8 mouse cellular contexts compared by ENCODE assay signal in the genomic region with DNA sequence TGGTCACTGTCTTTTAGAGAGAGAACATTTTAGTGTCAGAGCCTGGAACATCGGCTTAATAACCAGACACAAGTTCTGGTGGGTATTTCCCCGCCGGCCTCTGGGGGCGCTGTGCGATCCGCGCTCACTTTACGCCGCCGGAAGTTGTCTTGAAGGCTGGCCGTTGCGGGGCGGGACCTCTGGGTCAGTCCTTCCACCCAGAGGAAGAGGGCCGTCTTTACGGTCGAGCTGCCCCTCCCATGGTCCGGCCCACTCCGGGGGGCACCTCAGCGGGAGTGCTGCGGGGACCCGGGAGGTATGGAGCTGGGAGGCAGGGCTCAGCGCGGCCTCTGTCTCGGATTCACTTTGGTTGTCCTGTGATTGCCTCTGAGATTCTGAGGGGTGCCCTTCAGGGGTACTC. TPM values are rescaled to one million over a fixed set of nuclear protein-coding genes. Genes with fewer than 3 reads are reported as not detected.
DNase-seq lines count a peak whose midpoint lies in the region; ATAC-seq and TF ChIP-seq lines count a peak whose summit lies in the region.

No protein-coding gene starts in this region.

- TF ChIP-seq POLR2A in CH12.LX (IDR thresholded peaks at IDR 0.05; ENCODE audit: low read depth, low read length), result peak; percentile 90

- in situ Hi-C loops in CH12.LX (cut with MboI; ENCODE audit: low pct_ligation_motif_present, low pct_unique_long_range_greater_than_20kb, low sequenced_read_pairs), result loop anchor here (5.0 kb wide), 1 partner anchor 50 kb away; the partner anchor contains the start of gene Cnp

- peak overlapping the region; percentile 75 to 94 (median 91) for H3K4me3 ChIP-seq in CH12.LX (replicated peaks in 1 of 3; ENCODE audit: low read depth in 2 of 3, low read length in 2 of 3, poor library complexity in 1 of 3)
- peak overlapping the region; percentile 84 for H3K4me3 ChIP-seq in forebrain, embryonic 11.5 days (ENCODE audit: low read depth, low read length)
- H3K4me3 ChIP-seq in heart, postnatal 0 days (ENCODE audit: low read depth, low read length), result peak overlapping the region; percentile 85
- peak overlapping the region; percentile 91 for H3K4me3 ChIP-seq in liver, postnatal 0 days (ENCODE audit: low read depth, low read length)
- peak overlapping the region; percentile 81 for H3K4me3 ChIP-seq in neural tube, embryonic 14.5 days (ENCODE audit: low read depth, low read length)

- peaks cover 25 to 73% of the 10 kb centered on the region in 2 experiments for H3K4me1 ChIP-seq in CH12.LX (ENCODE audit: control insufficient read depth in 1 of 2, insufficient read depth in 2 of 2)
- H3K4me1 ChIP-seq in forebrain, embryonic 11.5 days (replicated peaks; ENCODE audit: control insufficient read depth, insufficient read depth, low read length), result peaks cover 13% of the 10 kb centered on the region; the same call in 1 of the 2 replicates
- H3K4me1 ChIP-seq in heart, postnatal 0 days (ENCODE audit: control insufficient read depth, insufficient read depth), result peaks cover 23% of the 10 kb centered on the region
- peaks cover 45% of the 10 kb centered on the region for H3K4me1 ChIP-seq in liver, postnatal 0 days (ENCODE audit: insufficient read depth)
- H3K4me1 ChIP-seq in neural tube, embryonic 14.5 days (ENCODE audit: control insufficient read depth, insufficient read depth, low read length), result peaks cover 23% of the 10 kb centered on the region

- H3K9me3 ChIP-seq in CH12.LX (replicated peaks; ENCODE audit: low read length), result no peaks in the 10 kb centered on the region
- H3K9me3 ChIP-seq in forebrain, embryonic 11.5 days (ENCODE audit: control insufficient read depth, low read length), result no peaks in the 10 kb centered on the region
- H3K9me3 ChIP-seq in heart, postnatal 0 days (replicated peaks; ENCODE audit: control insufficient read depth, low read length), result no peaks in the 10 kb centered on the region
- H3K9me3 ChIP-seq in liver, postnatal 0 days (ENCODE audit: low read length), result no peaks in the 10 kb centered on the region
- H3K9me3 ChIP-seq in neural tube, embryonic 14.5 days (ENCODE audit: control insufficient read depth, low read length), result no peaks in the 10 kb centered on the region

- peak overlapping the region; percentile 79; the same call in 1 of the 2 replicates for H3K4me2 ChIP-seq in CH12.LX (ENCODE audit: insufficient read depth, low read depth, poor library complexity, severe bottlenecking)
- H3K4me2 ChIP-seq in forebrain, embryonic 11.5 days (ENCODE audit: low read depth, low read length, severe bottlenecking), result peak overlapping the region; percentile 59
- H3K4me2 ChIP-seq in heart, postnatal 0 days (ENCODE audit: low read depth, low read length), result peak overlapping the region; percentile 69
- peak overlapping the region; percentile 87 for H3K4me2 ChIP-seq in liver, postnatal 0 days (ENCODE audit: low read depth, low read length)
- peak overlapping the region; percentile 66 for H3K4me2 ChIP-seq in neural tube, embryonic 14.5 days (ENCODE audit: low read depth, low read length)

- peak; percentile 97 for DNase-seq in CH12.LX (ENCODE audit: extremely low read depth)
- DNase-seq in c-Kit-positive CD71-positive TER-119-negative erythroid progenitor cells, embryonic 14.5 days (ENCODE audit: low read depth), result peak; percentile 87
- peak; percentile 97 for DNase-seq in forebrain, embryonic 11.5 days (ENCODE audit: low spot score)
- DNase-seq in heart, postnatal 0 days (ENCODE audit: low spot score), result peak; percentile 96
- peak; percentile 78 for DNase-seq in large intestine, adult 2 months (ENCODE audit: low read depth, low spot score)
- peak; percentile 96 for DNase-seq in liver, postnatal 0 days
- DNase-seq in testis, postnatal 10 days (ENCODE audit: low spot score), result peak; percentile 96

- ATAC-seq in forebrain, embryonic 11.5 days (replicated peaks; ENCODE audit: low FRiP score), result peak; percentile 69
- peak; percentile 83 for ATAC-seq in heart, postnatal 0 days (ENCODE audit: insufficient read depth, low read depth)
- peak; percentile 74 for ATAC-seq in liver, postnatal 0 days
- peak; percentile 25; the same call in 1 of the 2 replicates for ATAC-seq in neural tube, embryonic 14.5 days (ENCODE audit: low read depth)

- peak; percentile 70 to 97 for TF ChIP-seq CTCF in CH12.LX (conservative IDR thresholded peaks at IDR 0.05 in 1 of 2, IDR thresholded peaks at IDR 0.05 in 1 of 2; ENCODE audit: low read depth in 2 of 2, low read length in 2 of 2)
- TF ChIP-seq CTCF in heart, postnatal 0 days (IDR thresholded peaks at IDR 0.05; ENCODE audit: low read depth), result peak; percentile 88
- TF ChIP-seq CTCF in liver, postnatal 0 days (IDR thresholded peaks at IDR 0.05; ENCODE audit: low read depth), result peak; percentile 98

- dilution Hi-C loops in CH12.LX (cut with MboI; ENCODE audit: extremely low pct_ligation_motif_present, extremely low pct_unique_long_range_greater_than_20kb, low sequenced_read_pairs), result no loop called here

- TF ChIP-seq EP300 in CH12.LX (IDR thresholded peaks at IDR 0.05; ENCODE audit: low read length), result no peak
- TF ChIP-seq EP300 in heart, postnatal 0 days (IDR thresholded peaks at IDR 0.05; ENCODE audit: low read depth), result no peak; the same call in 1 of the 2 replicates
- TF ChIP-seq EP300 in liver, postnatal 0 days (IDR thresholded peaks at IDR 0.05; ENCODE audit: low read depth), result peak; percentile 78

- peak overlapping the region; percentile 58 for H3K27ac ChIP-seq in CH12.LX (ENCODE audit: insufficient read depth, low read depth)
- peak overlapping the region; percentile 57 for H3K27ac ChIP-seq in forebrain, embryonic 11.5 days (ENCODE audit: low read depth, low read length)
- peak overlapping the region; percentile 92 for H3K27ac ChIP-seq in heart, postnatal 0 days (ENCODE audit: low read depth)
- peak overlapping the region; percentile 92 for H3K27ac ChIP-seq in liver, postnatal 0 days (ENCODE audit: low read depth)
- peak overlapping the region; percentile 86 for H3K27ac ChIP-seq in neural tube, embryonic 14.5 days (ENCODE audit: low read depth, low read length)

- peaks cover 19% of the 10 kb centered on the region for H3K79me2 ChIP-seq in CH12.LX (replicated peaks; ENCODE audit: control insufficient read depth, extremely low read depth, insufficient read depth, poor library complexity, severe bottlenecking)

- WGBS in forebrain, embryonic 11.5 days, result under 1% methylated on average over 24 of the region's 24 CpGs
- WGBS in heart, postnatal 0 days, result under 1% methylated on average over 24 of the region's 24 CpGs
- under 1% methylated on average over 24 of the region's 24 CpGs for WGBS in large intestine, adult 2 months
- under 1% methylated on average over 24 of the region's 24 CpGs for WGBS in liver, postnatal 0 days (ENCODE audit: insufficient replicate concordance)
- WGBS in neural tube, embryonic 14.5 days, result under 1% methylated on average over 24 of the region's 24 CpGs

- peak overlapping the region; percentile 98 for H3K9ac ChIP-seq in CH12.LX (ENCODE audit: insufficient read depth, low read depth)
- H3K9ac ChIP-seq in forebrain, embryonic 11.5 days (ENCODE audit: low read length), result peak overlapping the region; percentile 88
- H3K9ac ChIP-seq in heart, postnatal 0 days (replicated peaks; ENCODE audit: low read depth, low read length), result peak overlapping the region; percentile 74
- peak overlapping the region; percentile 88 for H3K9ac ChIP-seq in liver, postnatal 0 days (replicated peaks)
- peak overlapping the region; percentile 82 for H3K9ac ChIP-seq in neural tube, embryonic 14.5 days (replicated peaks; ENCODE audit: low read depth, low read length)

- TF ChIP-seq RAD21 in CH12.LX (IDR thresholded peaks at IDR 0.05; ENCODE audit: low read depth, low read length), result no peak; the same call in 1 of the 2 replicates

- H3K27me3 ChIP-seq in CH12.LX (replicated peaks), result no peaks in the 10 kb centered on the region
- no peaks in the 10 kb centered on the region for H3K27me3 ChIP-seq in forebrain, embryonic 11.5 days (ENCODE audit: control insufficient read depth, insufficient read depth, low read length)
- H3K27me3 ChIP-seq in heart, postnatal 0 days (ENCODE audit: control insufficient read depth, insufficient read depth, low read length), result no peaks in the 10 kb centered on the region
- H3K27me3 ChIP-seq in liver, postnatal 0 days (ENCODE audit: insufficient read depth, low read length), result no peaks in the 10 kb centered on the region
- no peaks in the 10 kb centered on the region for H3K27me3 ChIP-seq in neural tube, embryonic 14.5 days (ENCODE audit: control insufficient read depth, insufficient read depth, low read length)

- H3K36me3 ChIP-seq in CH12.LX (replicated peaks in 1 of 2; ENCODE audit: control insufficient read depth in 1 of 2, insufficient read depth in 1 of 2, low read length in 1 of 2), result peaks cover 22 to 38% of the 10 kb centered on the region in 2 experiments
- no peaks in the 10 kb centered on the region; the same call in 1 of the 2 replicates for H3K36me3 ChIP-seq in forebrain, embryonic 11.5 days (ENCODE audit: control insufficient read depth, insufficient read depth, low read length)
- peaks cover 20% of the 10 kb centered on the region for H3K36me3 ChIP-seq in heart, postnatal 0 days (replicated peaks; ENCODE audit: control insufficient read depth, insufficient read depth, low read length)
- peaks cover 19% of the 10 kb centered on the region for H3K36me3 ChIP-seq in liver, postnatal 0 days (replicated peaks; ENCODE audit: insufficient read depth, low read length)
- peaks cover 11% of the 10 kb centered on the region for H3K36me3 ChIP-seq in neural tube, embryonic 14.5 days (ENCODE audit: control insufficient read depth, insufficient read depth, low read length)

RNA-seq across cellular contexts. Expression of gene Dnajc7, which starts 2.7 kb away (rescaled TPM):
- total RNA-seq in CH12.LX (2012; rRNA removed) (249 and 250 TPM in 2 replicates), CH12.LX (2014; rRNA removed) (123 and 141 TPM in 2 replicates)
- 455 and 516 TPM in 2 replicates for polyA plus RNA-seq in CH12.LX (2012; ENCODE audit: insufficient read length, low read depth)
- 95.9 and 105 TPM in 2 replicates for polyA plus RNA-seq in forebrain, embryonic 11.5 days (2014; fragmentation: Nextera tagmentation; extraction: Ambion mirVana)
- total RNA-seq in heart, postnatal 0 days (2014; rRNA removed; ENCODE audit: low replicate concordance), result 82.2 and 98.5 TPM in 2 replicates
- polyA plus RNA-seq in heart, postnatal 0 days (2015; fragmentation: Nextera tagmentation; extraction: Ambion mirVana), result 163 and 173 TPM in 2 replicates
- polyA plus RNA-seq in large intestine, adult 2 months (2012; rRNA removed), result 53.6 and 60.9 TPM in 2 replicates
- 45.1 and 49.1 TPM in 2 replicates for polyA plus RNA-seq in liver, postnatal 0 days (2015; fragmentation: Nextera tagmentation; extraction: Ambion mirVana)
- 109 and 112 TPM in 2 replicates for polyA plus RNA-seq in neural tube, embryonic 14.5 days (2014; fragmentation: Nextera tagmentation; extraction: Ambion mirVana)

RNA-seq across cellular contexts. Expression of gene Nkiras2, which starts 3.7 kb away (rescaled TPM):
- 59.9 and 70.0 TPM in 2 replicates for total RNA-seq in CH12.LX (2012; rRNA removed)
- 46.6 and 53.8 TPM in 2 replicates for total RNA-seq in CH12.LX (2014; rRNA removed)
- polyA plus RNA-seq in CH12.LX (2012; ENCODE audit: insufficient read length, low read depth), result 57.9 and 60.0 TPM in 2 replicates
- polyA plus RNA-seq in forebrain, embryonic 11.5 days (2014; fragmentation: Nextera tagmentation; extraction: Ambion mirVana), result 94.5 and 107 TPM in 2 replicates
- total RNA-seq in heart, postnatal 0 days (2014; rRNA removed; ENCODE audit: low replicate concordance), result 113 and 134 TPM in 2 replicates
- 77.4 and 79.7 TPM in 2 replicates for polyA plus RNA-seq in heart, postnatal 0 days (2015; fragmentation: Nextera tagmentation; extraction: Ambion mirVana)
- 88.6 and 112 TPM in 2 replicates for polyA plus RNA-seq in large intestine, adult 2 months (2012; rRNA removed)
- 18.3 and 19.2 TPM in 2 replicates for polyA plus RNA-seq in liver, postnatal 0 days (2015; fragmentation: Nextera tagmentation; extraction: Ambion mirVana)
- 108 and 110 TPM in 2 replicates for polyA plus RNA-seq in neural tube, embryonic 14.5 days (2014; fragmentation: Nextera tagmentation; extraction: Ambion mirVana)

RNA-seq across cellular contexts. Expression of gene Cnp, which starts 48.0 kb away (rescaled TPM):
- total RNA-seq in CH12.LX (2012; rRNA removed) (80.2 and 91.6 TPM in 2 replicates), CH12.LX (2014; rRNA removed) (75.9 and 87.8 TPM in 2 replicates)
- polyA plus RNA-seq in CH12.LX (2012; ENCODE audit: insufficient read length, low read depth), result 77.7 and 81.2 TPM in 2 replicates
- polyA plus RNA-seq in forebrain, embryonic 11.5 days (2014; fragmentation: Nextera tagmentation; extraction: Ambion mirVana), result 18.3 and 20.3 TPM in 2 replicates
- total RNA-seq in heart, postnatal 0 days (2014; rRNA removed; ENCODE audit: low replicate concordance), result 10.8 and 28.3 TPM in 2 replicates
- polyA plus RNA-seq in heart, postnatal 0 days (2015; fragmentation: Nextera tagmentation; extraction: Ambion mirVana), result 11.5 and 12.4 TPM in 2 replicates
- polyA plus RNA-seq in large intestine, adult 2 months (2012; rRNA removed), result 32.5 and 32.8 TPM in 2 replicates
- polyA plus RNA-seq in liver, postnatal 0 days (2015; fragmentation: Nextera tagmentation; extraction: Ambion mirVana), result 20.2 and 21.9 TPM in 2 replicates
- 41.1 and 49.3 TPM in 2 replicates for polyA plus RNA-seq in neural tube, embryonic 14.5 days (2014; fragmentation: Nextera tagmentation; extraction: Ambion mirVana)

Comparison
In these comparisons a context has a peak if more than half of its experiments do, and no peak if none do; other contexts are left out.
1. Peak in every context shown above with its lines: DNase-seq, ATAC-seq, H3K4me3 ChIP-seq and H3K27ac ChIP-seq.
2. ATAC-seq: peak in every context shown above with its lines; median percentile 83 in heart, postnatal 0 days; 74 in liver, postnatal 0 days; 69 in forebrain, embryonic 11.5 days; 25 in neural tube, embryonic 14.5 days.